Mouse (Mus musculus) ovary, postnatal 10 days (tissue): ENCODE data around the gene Gm21992.
"Not testable (repeated sequence)": the region's sequence is repeated elsewhere in the genome, so short reads cannot be mapped to it uniquely, and the experiment has no call there.

Experiments used
- DNase-seq: peaks from one replicate; pipeline ENCODE4 v3.0.0; 2022; ENCODE audit warnings: low spot score

Gm21992 gene

DNA sequence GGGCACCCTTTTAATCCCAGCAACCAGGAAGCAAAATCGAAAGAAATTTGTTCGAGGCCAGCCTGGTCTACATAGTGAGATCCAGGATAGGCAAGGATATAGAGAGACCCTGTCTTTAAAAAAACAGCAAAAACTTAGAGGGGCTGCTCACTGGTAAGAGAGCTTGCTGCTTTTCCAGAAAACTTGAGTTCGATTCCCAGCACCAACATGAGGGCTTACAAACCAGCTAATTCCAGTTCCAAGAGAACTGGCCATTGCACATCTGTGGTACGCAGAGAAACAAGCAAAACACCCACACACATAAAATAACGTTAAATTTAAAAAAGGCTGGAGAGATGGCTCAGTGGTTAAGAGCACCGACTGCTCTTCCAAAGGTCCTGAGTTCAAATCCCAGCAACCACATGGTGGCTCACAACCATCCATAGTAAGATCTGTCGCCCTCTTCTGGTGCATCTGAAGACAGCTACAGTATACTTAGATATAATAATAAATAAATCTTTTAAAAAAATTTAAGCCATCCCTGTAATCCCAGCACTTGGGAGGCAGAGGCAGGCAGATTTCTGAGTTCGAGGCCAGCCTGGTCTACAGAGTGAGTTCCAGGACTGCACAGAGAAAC, 1.0 kb upstream of the Gm21992 start:
- not testable (repeated sequence) for DNase-seq

DNA sequence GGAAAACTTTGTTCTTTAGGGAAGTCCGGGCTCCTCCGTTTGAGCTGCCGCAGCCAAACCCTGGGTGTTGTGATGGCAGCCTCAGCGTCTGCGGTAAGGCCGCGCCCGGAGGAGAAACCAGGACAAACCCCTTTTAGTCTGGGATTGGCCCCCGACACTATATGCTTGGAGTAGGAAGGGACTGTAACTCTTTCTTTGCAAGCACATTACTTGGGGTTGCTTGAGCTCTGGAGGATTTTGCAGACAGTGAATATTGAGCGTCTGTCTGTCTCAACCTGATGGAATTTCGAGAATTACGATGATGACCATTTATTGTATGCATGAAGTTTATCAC, 464 bp upstream of the Gm21992 start:
- DNase-seq: no peak

DNA sequence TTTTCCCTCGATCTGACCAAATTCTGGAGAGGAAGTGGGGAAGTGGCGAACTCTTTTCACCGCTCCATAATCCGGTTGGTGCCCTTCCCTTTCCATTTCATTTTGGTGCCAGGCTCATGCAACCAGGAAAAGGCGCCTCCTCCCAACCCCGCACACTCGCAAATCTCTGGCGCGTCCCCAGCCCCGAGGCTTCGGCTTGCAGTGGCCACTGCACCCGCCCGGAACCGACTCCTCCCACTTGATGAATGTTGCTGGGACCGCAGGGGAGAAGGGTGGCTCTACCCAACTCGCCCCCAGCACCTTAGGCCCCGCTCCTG, 708 bp downstream of the Gm21992 start:
- DNase-seq: peak; percentile 18

DNA sequence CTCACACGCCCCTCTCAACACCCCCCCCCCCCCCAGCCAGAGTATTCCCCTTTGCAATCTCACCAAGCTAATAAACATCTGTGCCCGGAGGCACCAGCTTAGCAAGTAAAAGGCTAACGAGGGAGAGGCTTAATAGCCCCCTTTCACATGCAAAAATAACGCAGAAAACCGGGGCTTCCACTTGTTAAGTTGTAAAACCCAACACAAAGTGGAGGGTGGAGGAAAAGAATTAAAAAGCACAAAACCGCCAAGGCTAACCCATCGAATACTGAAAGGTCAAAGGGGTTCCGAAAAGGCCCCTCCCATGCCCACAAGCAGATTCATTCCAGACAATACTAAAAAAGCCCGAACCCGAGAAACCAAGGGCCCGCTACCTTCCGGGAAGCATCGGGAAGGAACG, 1.1 kb downstream of the Gm21992 start:
- DNase-seq: no peak

DNA sequence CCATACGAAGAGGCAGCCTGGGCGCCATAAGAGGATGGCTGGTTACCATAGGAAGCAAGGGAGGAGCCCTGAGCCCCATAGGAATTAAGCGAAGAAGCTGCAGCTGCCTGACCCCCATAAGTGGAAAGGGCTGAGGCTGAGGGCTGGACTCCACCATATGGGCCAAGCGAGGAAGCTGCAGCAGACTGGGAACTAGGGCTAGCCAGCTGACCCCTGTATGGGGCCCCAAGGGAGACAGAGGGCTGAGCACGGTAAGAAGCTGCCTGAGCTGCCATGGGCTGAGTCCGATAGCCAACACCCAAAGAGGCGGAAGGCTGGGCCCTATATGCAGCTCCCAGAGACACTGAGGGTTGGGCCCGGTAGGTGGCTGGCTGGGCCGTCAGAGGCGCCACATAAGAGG, 8.1 kb downstream of the Gm21992 start:
- DNase-seq: no peak

DNA sequence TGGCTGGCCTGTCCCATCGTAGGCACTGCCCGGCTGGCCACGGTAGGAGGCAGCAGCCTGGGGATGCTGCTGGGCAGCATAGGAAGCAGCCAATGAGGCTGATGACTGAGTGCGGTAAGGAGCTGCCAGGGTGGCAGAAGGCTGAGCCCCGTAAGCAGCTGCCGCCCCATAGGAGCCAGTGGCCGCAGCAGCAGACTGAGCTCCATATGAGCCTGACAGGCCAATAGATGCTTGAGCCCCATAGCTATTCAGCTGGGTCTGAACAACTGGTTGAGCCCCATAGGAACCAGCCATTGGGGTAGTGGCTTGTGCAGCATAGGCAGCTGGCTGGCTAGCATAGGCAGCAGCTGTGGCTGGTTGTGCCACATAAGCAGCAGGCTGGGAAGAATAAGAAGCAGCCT, 8.7 kb downstream of the Gm21992 start:
- no peak for DNase-seq

DNA sequence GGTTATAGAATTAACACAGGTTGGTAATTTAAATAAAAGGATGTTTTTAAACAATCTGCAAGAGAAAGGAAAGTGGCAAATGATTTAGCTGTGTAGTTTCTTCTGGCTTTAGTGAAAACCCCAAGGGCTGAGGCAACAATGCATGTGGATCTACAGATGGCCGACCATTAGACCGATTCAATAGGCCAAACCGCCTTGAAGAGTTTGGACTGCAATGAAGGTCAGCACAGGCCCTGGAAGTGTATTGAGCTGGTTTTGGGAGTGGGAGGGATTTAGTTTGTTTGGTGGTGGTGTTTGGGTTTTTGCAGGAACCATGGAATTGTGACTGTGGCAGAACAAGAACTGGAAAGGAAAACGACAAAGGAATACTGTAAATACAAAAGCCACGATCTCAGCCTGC, 12.3 kb downstream of the Gm21992 start:
- DNase-seq: no peak

DNA sequence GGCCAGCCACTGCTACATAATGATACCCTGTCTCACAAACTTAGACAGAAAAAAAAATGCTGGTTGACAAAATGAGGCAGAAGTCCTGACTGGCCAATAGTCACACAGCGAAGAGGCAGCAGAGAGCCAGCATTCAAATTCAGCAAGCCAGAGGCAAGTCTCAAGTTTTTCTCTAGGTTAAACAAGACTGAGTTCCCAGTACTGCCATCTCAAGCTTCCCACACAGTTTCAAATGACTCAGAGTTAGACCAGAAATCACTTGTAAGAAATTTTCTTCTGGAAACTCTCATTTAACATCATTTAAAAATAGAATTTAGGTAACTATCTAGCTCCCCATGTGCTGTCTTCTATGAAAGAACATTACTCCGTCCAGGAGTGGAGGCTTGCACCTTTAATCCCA, 13.6 kb downstream of the Gm21992 start:
- no peak for DNase-seq

DNA sequence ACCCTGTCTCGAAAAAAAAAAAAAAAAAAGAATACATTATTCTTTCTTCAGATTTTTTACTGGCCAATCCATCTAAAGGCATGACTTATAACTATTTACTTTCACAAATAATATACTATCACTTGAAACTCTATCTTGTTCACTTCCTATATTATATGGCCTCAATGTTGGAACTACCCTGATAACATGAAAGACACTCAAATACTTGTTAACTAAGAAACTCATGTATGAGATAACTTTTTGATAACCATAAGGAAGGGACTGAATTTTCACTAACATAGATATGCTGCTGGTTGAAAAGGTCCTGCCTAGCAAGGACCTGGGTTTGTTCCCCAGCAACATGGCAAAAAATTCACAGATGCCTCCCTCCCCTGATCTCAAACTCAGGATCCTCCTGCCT, 15.5 kb downstream of the Gm21992 start:
- DNase-seq: no peak

DNA sequence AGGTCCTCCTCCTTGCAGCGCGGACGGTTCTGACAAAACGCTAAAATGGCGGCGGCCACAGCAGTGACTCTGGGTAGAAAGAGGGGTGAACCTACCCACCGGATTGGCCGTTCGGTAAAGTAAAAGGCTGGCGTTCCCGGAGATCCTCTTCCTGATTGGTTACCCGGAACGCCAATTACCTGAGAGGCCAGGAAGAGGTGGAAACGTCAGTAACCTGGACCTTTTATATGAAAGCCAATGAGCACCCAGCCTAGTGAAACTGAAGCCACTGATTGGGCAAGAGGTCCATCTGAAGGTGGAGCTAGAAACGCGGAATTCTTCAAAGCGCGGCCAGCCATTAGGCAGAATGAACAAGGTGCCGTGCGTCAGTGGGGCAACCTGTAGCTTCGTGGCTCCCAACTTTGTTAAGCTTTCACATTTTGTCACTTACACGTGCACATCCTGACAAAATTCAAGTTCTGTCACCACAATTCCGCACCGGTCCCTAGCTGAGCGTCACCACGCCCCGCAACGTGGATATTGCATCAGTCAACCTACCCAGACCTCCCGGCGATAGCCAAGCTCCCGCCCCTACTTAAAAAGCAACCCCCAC, 17.5 kb downstream of the Gm21992 start, which contains the start of gene Rbm4:
TSS of gene Rbm4 (minus strand) at position 71 of the 592 bp plus-strand sequence.
- DNase-seq: peak; percentile 85

DNA sequence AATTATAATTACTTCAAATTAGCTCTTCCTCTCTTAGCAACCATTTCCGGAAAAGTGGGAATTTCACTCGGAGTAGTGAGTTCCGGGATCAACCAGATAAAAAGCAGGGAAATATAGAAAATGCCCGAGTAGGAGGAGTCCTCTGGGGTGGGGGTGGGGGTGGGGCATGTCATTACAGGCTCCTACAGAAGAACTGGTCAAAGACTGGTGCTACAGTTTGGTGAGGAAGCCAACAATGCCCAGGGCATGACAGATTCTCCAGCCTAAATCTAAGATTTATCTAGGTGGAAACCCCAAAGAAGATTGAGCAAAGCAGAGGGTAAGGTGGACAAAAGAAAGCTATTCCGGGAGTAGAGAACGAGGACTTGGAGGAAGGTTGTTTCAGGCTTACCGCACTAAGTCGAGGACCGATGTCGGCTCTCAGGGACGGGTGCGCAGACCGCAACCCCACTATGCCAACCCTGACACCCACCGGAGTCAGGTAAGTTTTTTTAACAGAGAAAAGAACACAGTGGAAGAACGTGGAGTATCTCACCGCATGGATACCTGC, 18.1 kb downstream of the Gm21992 start:
- DNase-seq: no peak

DNA sequence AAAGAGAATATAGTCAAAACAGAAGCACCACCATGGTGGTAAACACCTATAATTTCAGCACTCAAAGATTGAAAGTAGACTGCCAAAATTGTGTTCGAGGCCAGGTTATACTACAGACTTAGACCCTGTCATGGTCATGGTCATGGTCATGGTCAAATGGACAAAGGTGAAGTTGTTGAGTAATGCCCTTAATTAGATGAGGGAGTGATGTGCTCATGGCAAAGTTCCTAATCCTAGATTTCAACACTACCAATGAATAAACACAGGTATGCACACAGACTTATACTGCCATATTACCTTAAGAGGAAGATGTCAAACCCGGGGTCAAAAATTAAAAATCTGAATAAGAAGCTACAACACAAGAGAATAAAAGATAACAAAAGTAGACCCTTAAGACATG, 25.1 kb downstream of the Gm21992 start:
- no peak for DNase-seq

DNA sequence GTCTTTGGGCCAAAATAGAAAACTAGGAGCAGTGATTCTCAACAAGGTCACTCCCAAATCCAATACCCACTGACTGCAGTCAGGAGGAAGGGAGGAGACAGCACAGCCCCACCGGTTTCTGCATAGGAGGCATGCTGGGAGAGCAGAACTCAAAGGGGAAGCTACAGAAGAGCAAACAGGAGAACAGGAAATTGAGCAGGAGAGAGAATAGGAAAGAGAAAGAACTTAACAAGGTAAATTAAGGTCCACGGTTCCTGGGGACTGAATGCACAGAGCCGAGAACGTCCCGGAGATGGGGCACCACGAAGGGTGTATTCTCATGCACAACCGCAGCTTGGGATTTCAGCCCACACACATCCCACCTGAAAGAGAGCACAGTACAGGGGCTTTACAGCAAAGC, 26.2 kb downstream of the Gm21992 start:
- no peak for DNase-seq

DNA sequence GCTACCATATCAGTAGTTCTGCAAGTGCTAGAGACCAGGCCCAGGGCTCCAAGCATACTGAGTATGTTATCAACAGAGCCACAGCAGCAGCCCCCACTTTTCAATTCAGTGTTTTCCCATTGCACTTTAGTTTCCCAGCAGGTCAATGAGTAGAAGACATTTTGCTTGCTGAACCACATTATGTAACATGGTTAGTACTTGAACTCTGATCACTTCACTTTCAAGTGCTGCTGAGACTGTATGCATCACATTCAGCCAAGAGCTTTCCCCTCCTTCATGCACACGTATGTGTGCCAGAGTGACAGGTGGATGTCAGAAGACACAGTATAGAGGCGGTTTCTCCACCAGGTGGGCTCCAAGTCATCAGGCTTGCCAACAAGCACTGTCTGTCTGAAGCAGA, 28.5 kb downstream of the Gm21992 start:
- no peak for DNase-seq

DNA sequence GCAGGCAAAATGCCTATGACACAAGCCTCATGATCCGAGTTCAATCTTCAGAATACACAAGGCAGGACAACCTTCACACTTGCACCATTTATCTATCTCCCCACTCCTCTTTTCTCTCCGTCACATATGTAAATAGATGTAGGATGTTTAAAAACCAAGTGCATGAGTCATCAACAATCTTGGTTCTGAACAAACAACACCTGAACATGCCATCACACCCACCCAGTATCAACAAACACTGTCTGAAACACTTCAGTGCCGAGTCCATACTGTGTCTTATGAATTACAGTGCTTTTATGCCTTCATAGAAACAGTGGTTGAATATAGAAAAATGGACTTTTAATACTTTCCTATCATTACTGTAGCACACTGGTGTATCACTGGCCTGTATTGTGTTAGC, 38.6 kb downstream of the Gm21992 start:
- DNase-seq: no peak

DNA sequence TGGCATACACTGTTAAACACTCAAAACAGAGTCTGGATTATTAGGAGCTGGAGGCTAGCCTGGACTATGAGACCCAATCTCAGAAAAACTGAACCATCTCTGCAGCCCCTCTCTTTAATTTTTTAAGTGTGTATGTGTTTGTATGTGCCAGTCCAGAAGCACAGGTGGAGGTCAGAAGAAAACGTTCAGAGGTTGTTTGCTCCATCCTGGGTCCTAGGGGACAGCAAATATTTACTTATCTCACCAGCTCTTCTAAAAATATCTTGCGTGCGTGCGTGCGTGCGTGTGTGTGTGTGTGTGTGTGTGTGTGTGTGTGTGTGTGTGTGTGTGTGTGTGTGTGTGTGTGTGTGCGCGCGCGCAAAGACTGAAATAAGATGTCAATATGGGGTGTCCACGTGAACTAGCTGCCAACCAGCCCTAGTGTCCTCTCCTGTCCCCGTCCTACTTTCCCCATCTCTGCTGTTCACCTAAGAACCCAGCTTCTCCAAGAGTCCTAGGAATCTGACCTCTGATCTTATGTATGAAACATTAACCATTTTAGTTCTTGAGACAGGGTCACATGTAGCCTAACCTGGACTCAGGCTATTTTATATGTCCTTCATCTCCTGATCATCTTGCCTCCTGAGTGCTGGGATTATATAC, 43.8 kb downstream of the Gm21992 start:
- DNase-seq: no peak

DNA sequence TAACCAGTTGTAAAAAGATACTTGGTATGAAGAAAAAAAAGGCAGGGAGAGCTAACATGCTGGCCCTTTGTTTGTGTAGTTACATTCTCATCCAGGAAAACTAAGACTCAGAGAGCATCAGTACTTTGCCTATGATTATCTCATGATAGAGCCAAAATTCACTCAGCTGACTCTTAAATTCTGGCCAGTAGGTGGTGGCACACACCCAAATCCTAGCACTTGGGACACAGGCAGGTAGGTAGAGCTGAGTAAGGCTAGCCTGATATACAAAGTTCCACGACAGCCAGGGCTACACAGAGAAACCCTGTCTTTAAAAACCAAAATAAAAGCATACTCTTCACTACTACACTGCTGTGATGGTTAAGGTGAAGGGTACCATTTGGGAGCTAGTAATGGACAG, 48.5 kb downstream of the Gm21992 start:
- DNase-seq: no peak

DNA sequence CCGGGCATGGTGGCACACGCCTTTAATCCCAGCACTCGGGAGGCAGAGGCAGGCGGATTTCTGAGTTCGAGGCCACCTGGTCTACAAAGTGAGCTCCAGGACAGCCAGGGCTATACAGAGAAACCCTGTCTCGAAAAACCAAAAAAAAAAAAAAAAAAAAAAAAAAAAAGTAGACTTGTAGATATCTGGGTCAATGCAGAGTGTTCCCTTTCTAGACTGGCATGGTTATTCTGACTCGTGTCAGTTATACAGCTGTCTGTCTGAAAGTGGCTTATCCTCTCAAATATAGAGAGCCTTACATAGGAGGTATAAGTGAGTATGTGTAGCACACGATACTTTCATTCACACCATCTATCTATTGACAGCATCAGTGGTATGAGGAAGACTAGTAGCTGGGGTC, 50.9 kb downstream of the Gm21992 start:
- DNase-seq: not testable (repeated sequence)

DNA sequence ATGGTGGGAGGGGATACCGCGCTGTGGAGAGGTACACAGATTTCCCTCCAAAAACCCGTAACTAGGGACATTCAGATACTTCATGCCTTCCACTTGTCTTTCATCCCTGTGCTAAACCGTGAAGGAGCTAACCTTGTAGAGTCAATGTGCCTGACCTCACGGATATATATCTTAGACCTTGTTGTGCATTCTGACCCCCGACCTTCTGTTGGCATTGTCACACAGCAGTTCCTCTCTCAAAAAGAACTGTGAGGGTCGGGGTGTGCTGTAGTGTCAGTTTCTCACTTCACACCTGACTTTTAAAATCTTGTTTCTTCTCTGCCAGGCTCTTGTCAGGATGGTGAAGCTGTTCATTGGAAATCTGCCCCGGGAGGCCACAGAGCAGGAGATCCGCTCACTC, 54.5 kb downstream of the Gm21992 start:
- no peak for DNase-seq

DNA sequence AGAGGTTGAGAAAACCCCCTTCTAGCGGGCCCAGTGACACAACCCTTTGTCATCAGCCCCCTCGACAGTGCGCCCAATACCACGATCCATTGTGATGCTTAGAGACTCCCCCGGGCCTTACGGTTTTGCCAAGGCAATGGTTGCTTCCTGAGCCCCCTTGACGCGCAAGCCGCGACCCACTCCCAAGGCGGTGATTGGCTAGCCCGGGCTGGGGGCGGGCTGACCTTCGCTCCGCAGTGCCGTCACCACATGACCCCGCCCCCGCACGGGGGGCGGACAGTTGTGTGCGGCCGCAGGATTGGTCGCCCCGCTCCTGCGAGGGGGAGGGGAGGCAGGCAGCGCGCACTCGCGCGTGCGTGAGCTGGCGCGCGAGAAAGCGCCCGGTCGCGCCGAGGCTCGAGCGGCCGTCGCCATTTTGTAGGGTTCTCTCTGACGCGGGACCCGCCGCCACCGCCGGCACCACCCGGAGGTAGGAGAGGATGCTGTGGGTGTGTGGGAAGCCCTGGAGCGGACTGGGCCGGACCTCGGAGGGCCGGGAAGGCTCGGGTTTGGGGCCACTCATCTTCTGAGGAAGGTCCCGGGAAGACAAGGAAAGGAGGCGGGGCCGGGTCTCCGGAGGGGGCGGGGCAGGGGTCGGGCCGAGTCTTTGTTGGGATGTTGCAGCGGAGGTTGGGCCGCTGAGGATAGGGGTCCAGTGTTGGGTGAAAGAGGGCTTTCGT, 55.1 kb downstream of the Gm21992 start, which contains the start of gene Rbm4b:
TSS of gene Rbm4b (plus strand) at position 305 of the 719 bp plus-strand sequence.
- DNase-seq: peak; percentile 87

DNA sequence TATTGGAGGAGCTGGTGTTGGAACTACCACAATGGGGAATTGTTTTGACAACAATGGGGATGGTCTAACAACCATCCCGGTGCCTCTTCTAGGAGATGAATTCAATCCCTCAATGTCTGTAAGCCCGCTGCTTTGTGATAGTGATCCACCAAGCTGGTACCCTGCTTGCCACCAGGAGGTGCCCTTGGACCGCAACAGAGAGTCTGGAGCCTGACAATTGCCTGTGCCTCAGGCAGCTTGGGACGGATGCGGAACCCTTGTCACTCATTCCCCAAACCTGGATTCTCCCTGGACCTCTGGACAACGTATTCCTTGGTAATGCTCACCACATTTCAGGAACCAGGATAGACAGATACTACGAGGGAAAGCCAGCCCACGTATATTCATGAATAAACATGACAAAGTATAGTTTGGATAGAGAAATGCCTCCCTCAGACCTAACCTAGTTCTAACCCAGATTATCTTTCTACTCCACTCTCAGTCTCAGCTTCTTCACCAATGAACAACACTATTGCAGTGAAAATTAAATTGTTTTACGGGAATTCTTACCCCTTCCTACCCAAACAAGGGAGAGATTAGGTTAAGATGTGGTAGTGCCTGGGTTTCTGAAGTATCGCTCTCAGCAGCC, 55.7 kb downstream of the Gm21992 start:
- DNase-seq: peak; percentile 66

DNA sequence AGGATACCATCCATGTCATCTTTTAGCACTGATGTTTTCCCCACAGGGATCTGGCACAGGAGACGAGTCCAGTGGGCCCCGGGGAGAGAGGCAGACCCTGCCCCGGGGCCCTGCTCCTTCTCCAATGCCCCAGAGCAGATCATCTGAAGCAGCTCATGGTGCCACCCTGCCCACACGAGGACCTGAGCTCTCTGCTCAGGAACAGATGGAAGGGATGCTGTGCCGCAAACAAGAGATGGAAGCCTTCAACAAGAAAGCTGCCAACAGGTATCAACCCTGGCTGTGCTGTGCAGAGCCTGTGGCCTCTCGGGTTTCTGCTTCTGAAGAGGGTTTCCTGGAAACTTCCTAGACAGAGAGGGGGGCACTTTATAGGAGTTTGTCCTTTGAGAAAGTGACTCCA, 61.4 kb downstream of the Gm21992 start:
- no peak for DNase-seq

DNA sequence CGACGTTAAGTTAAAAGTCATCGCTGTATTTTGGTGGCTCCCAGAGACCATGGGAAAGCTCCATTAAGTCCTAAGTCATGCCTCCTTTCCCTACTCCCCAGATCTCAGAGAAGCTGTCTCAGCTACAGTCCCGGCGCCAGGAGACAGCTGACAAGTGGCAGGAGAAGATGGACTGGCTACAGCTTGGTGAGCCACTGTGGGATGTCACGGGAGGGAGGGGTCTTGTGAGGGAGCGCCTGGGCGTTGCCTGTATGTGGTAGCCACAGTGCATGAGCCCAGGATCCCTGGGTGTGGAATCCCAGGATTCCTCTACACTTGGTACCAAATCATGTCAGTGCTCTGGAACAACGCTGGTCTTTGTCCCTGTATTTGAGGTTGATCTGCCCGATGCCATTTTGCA, 62.9 kb downstream of the Gm21992 start:
- no peak for DNase-seq
